In the genomic region with DNA sequence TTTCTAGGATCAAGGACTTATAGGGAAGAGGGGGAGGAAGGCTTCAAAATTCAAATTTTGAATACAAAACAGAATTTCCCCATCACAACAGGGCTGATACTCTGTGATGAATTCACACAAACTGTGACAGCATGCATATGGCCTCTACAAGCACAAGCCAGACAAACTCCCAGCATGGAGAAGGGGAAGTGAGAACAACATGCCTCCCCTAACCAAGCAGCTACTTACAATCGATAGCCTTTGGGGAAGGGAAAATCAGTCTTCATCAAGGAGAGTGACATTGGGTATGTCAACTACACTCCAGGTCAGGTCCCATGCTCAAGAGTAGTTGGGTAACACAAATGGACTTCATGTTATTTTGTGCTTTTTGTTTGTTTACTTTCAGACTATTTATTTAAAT, we compare ENCODE assay signal across 30 mouse cellular contexts.
"Had no signal": no experiment of that assay in that cellular context is flagged by ENCODE, and none has a peak within 500 bp of the region (broad histone marks: within the 10 kb centered on the region; RNA-seq: fewer than 3 reads in every experiment).

No protein-coding gene starts in this region.

- DNase-seq: left cerebral cortex, postnatal 4 days; liver; liver, embryonic 13.5 days; liver, postnatal 0 days; lung, adult 18-20 months; lung, adult 2 months; lung, embryonic 14.5 days; lung, postnatal 10 days; lung, postnatal 14 days; lung, postnatal 36 days; lung, postnatal 4 days; midbrain, embryonic 14.5 days had no signal

- ATAC-seq: liver, embryonic 12.5 days; liver, postnatal 0 days; lung, postnatal 0 days; midbrain, embryonic 13.5 days; midbrain, embryonic 15.5 days; midbrain, embryonic 16.5 days had no signal

- H3K4me1 ChIP-seq: limb, embryonic 12.5 days; limb, embryonic 13.5 days; limb, embryonic 15.5 days; liver, embryonic 15.5 days; lung, embryonic 15.5 days; midbrain, embryonic 10.5 days; midbrain, embryonic 12.5 days; midbrain, embryonic 13.5 days; midbrain, embryonic 15.5 days; neural tube, embryonic 12.5 days had no signal

- H3K36me3 ChIP-seq: limb, embryonic 10.5 days; limb, embryonic 12.5 days; limb, embryonic 13.5 days; limb, embryonic 15.5 days; liver, embryonic 12.5 days; liver, embryonic 13.5 days; liver, embryonic 15.5 days; lung, embryonic 15.5 days; midbrain, embryonic 10.5 days; midbrain, embryonic 12.5 days; midbrain, embryonic 13.5 days; midbrain, embryonic 15.5 days; neural tube, embryonic 12.5 days had no signal

- H3K27me3 ChIP-seq: limb, embryonic 12.5 days; limb, embryonic 13.5 days; limb, embryonic 15.5 days; liver, embryonic 12.5 days; liver, embryonic 13.5 days; liver, embryonic 15.5 days; lung, embryonic 15.5 days; megakaryocyte, embryonic 14.5 days; midbrain, embryonic 12.5 days; midbrain, embryonic 13.5 days; midbrain, embryonic 15.5 days; neural tube, embryonic 12.5 days had no signal

- H3K27ac ChIP-seq: limb, embryonic 10.5 days; limb, embryonic 12.5 days; limb, embryonic 13.5 days; limb, embryonic 15.5 days; liver, embryonic 12.5 days; liver, embryonic 13.5 days; liver, embryonic 14.5 days; liver, embryonic 15.5 days; lung, embryonic 15.5 days; macrophage; midbrain, embryonic 10.5 days; midbrain, embryonic 12.5 days; midbrain, embryonic 13.5 days; midbrain, embryonic 15.5 days; neural tube, embryonic 12.5 days had no signal

- H3K9me3 ChIP-seq: limb, embryonic 10.5 days; limb, embryonic 12.5 days; limb, embryonic 13.5 days; limb, embryonic 15.5 days; liver, embryonic 12.5 days; liver, embryonic 13.5 days; liver, embryonic 15.5 days; lung, embryonic 15.5 days; megakaryocyte, embryonic 14.5 days; midbrain, embryonic 10.5 days; midbrain, embryonic 12.5 days; midbrain, embryonic 13.5 days; midbrain, embryonic 15.5 days; neural tube, embryonic 12.5 days had no signal

- H3K4me3 ChIP-seq: limb, embryonic 10.5 days; limb, embryonic 12.5 days; limb, embryonic 13.5 days; limb, embryonic 15.5 days; liver, embryonic 12.5 days; liver, embryonic 13.5 days; liver, embryonic 15.5 days; lung, embryonic 15.5 days; megakaryocyte, embryonic 14.5 days; midbrain, embryonic 10.5 days; midbrain, embryonic 12.5 days; midbrain, embryonic 13.5 days; midbrain, embryonic 15.5 days; myocyte; neural tube, embryonic 12.5 days had no signal
